Mouse (Mus musculus) megakaryocyte, embryonic 14.5 days (primary cell): ENCODE data around the gene Npdc1. TPM values are rescaled to one million over a fixed set of nuclear protein-coding genes. Genes with fewer than 3 reads are reported as not detected.
A peak's percentile ranks its signal among the peaks of the same experiment; 100 is the strongest.

ENCODE experiments used
- H3K27me3 ChIP-seq: replicated peaks from 2 replicates; pipeline ENCODE3; 2012; ENCODE audit warnings: inconsistent platforms
- H3K36me3 ChIP-seq: replicated peaks from 2 replicates; pipeline ENCODE3; 2012; ENCODE audit warnings: low read length, inconsistent platforms, mixed read lengths
- H3K4me1 ChIP-seq: 2 replicates; pipeline ENCODE4 v1.6.1; 2012; ENCODE audit warnings: inconsistent platforms
- H3K4me3 ChIP-seq: replicated peaks from 2 replicates; pipeline ENCODE3; 2012; ENCODE audit warnings: moderate library complexity, mild to moderate bottlenecking, inconsistent platforms
- H3K9me3 ChIP-seq: 2 replicates; pipeline ENCODE4 v1.6.1; 2012; ENCODE audit warnings: inconsistent platforms
- FLI1 ChIP-seq: IDR thresholded peaks from 2 replicates; pipeline ENCODE4 v1.6.1; 2012; ENCODE audit warnings: low read length, inconsistent platforms, mixed read lengths
- GATA1 ChIP-seq: IDR thresholded peaks from 3 replicates; pipeline ENCODE4 v1.6.1; 2012; ENCODE audit warnings: mixed read lengths, low read length, inconsistent platforms, borderline replicate concordance
- polyA plus RNA-seq: library from polyadenylated mRNA; stranded (reverse); fragments of >175 nt; gene quantifications from 2 replicates; pipeline ENCODE4 v1.2.3, GENCODE M21; 2012; ENCODE audit warnings: low replicate concordance; ENCODE audit not compliant: insufficient read depth

The Npdc1 gene
- polyA plus RNA-seq, 1 experiment = 3.9 TPM

- Histone ChIP-seq H3K27me3 (peaks cover 91% of the 10 kb centered on the region), H3K36me3 (no peaks in the 10 kb centered on the region), H3K4me1 (peaks cover 35% of the 10 kb centered on the region), H3K9me3 (no peaks in the 10 kb centered on the region), H3K4me3 (peak within 1 kb of the TSS; percentile 89)
- TF ChIP-seq GATA1 (no peak), FLI1 (no peak)
These were observed 3.2 kb upstream of the Npdc1 start, which contains the start of gene Entpd2 for GRCm38 (mm10) chr2:25395721-25396596. TSS of gene Entpd2 (plus strand) at chr2:25395874.

DNA sequence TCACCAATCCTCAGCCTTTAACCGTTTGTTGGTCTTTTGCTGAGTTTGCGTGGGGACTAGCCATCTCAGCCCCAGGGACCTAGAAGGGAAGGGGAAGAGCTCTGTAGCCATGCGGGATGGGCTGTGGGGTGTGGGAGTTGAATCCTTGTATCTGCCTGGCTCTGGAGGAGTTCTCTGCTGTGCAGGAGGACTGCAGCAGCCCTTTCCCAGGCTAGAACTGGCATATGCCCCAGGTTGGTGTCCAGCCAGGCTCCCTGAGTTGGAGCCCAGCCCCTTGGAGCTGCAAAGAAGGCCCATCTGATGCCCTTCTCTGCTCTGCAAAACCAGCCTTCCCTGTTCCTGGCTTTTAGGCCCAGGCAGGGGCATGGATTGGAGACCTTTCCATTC lies 2.6 kb upstream of the Npdc1 start:
- H3K36me3 ChIP-seq = no peaks in the 10 kb centered on the region
- peaks cover 36% of the 10 kb centered on the region for H3K4me1 ChIP-seq
- H3K4me3 ChIP-seq = no peak overlapping the region
- no peaks in the 10 kb centered on the region for H3K9me3 ChIP-seq
- TF ChIP-seq GATA1 (no peak), FLI1 (no peak)
- H3K27me3 ChIP-seq = peaks cover 93% of the 10 kb centered on the region

- no peaks in the 10 kb centered on the region for H3K36me3 ChIP-seq
These were observed 2.1 kb upstream of the Npdc1 start for GRCm38 (mm10) chr2:25397010-25397409.

DNA sequence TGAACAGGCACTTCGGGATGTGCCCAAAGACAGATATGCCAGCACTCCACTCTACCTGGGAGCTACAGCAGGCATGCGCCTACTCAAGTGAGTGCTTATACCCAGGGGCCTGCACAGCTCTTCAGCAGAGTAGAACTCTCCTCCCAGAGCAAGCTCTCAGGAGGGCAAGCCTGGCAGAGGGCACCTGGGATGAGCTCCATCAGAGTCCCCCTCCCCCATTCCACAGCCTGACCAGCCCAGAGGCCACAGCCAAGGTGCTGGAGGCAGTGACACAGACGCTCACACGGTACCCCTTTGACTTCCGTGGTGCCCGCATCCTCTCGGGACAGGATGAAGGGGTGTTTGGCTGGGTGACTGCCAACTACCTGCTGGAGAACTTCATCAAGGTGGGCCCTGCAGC lies 1.1 kb upstream of the Npdc1 start:
- H3K27me3 ChIP-seq = peaks cover 94% of the 10 kb centered on the region
- no peak overlapping the region for H3K4me3 ChIP-seq
- no peaks in the 10 kb centered on the region for H3K36me3 ChIP-seq
- no peaks in the 10 kb centered on the region for H3K9me3 ChIP-seq
- TF ChIP-seq FLI1 (no peak), GATA1 (no peak)
- peaks cover 46% of the 10 kb centered on the region for H3K4me1 ChIP-seq

More at GRCm38 (mm10) chr2:25397010-25397409, 2.1 kb upstream of the Npdc1 start:
- H3K4me1 ChIP-seq = peaks cover 36% of the 10 kb centered on the region
- TF ChIP-seq GATA1 = no peak
- TF ChIP-seq FLI1 = no peak
- H3K4me3 ChIP-seq = no peak overlapping the region
- peaks cover 93% of the 10 kb centered on the region for H3K27me3 ChIP-seq
- H3K9me3 ChIP-seq = no peaks in the 10 kb centered on the region

- Histone ChIP-seq H3K4me3 (no peak overlapping the region), H3K4me1 (peaks cover 38% of the 10 kb centered on the region), H3K27me3 (peaks cover 98% of the 10 kb centered on the region), H3K9me3 (no peaks in the 10 kb centered on the region), H3K36me3 (no peaks in the 10 kb centered on the region)
- TF ChIP-seq GATA1 (no peak), FLI1 (no peak)
These were observed 1.1 kb downstream of the Npdc1 start for GRCm38 (mm10) chr2:25400291-25400690.

DNA sequence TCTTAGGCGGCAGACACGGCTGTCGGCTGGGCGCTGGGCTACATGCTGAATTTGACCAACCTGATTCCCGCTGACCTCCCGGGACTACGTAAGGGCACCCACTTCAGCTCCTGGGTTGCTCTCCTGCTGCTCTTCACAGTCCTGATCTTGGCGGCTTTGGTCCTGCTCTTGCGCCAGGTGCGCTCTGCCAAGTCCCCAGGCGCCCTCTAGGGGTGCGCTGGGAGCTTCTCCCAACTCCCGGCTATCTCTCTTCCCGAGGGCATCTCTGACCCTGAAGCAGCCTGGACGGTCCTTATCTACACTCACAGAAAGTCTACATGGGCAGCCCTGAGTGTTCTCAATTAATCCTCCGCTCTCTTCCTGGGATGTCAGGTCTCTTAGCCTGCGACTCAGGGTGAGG lies 1.6 kb downstream of the Npdc1 start:
- TF ChIP-seq GATA1 (no peak), FLI1 (no peak)

DNA sequence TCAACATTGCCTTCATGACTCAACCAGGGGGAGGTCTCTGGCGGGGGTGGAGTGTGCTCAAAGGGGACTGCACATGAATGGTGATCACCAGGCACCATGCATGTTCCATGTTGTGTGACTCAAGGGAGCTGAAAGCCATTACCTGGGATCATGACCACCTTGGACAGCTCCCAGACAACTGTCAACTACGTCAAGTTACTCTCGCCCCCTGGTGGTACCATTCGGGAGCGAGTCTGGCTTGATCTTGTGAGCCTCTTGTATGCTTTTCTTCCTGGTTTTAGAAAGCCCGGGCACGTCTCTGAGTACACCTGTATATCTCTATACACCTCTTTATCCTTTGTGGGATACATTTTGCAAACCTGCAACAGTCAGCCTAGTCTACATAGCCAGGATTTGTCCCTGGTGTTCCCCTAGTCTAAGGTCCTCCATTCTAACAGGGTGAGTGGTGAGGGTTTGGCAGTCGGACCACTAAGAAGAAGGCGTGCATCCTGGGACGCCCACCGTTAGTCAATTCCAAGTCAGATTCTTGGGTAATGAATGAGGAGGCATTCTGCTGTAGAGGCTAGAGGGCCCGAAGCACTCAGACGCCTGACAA lies 3.3 kb downstream of the Npdc1 start:
- peaks cover 97% of the 10 kb centered on the region for H3K27me3 ChIP-seq
- TF ChIP-seq FLI1 (no peak), GATA1 (no peak)
- H3K4me1 ChIP-seq = peaks cover 21% of the 10 kb centered on the region
- no peaks in the 10 kb centered on the region for H3K36me3 ChIP-seq
- H3K4me3 ChIP-seq = peak overlapping the region; percentile 81
- no peaks in the 10 kb centered on the region for H3K9me3 ChIP-seq

More for the DNA sequence above, 1.6 kb downstream of the Npdc1 start:
- Histone ChIP-seq H3K4me3 (peak overlapping the region; percentile 69), H3K4me1 (peaks cover 34% of the 10 kb centered on the region), H3K36me3 (no peaks in the 10 kb centered on the region), H3K27me3 (peaks cover 98% of the 10 kb centered on the region), H3K9me3 (no peaks in the 10 kb centered on the region)

- H3K4me3 ChIP-seq = peak overlapping the region; percentile 81
- TF ChIP-seq FLI1 = no peak
- TF ChIP-seq GATA1 = no peak
- H3K36me3 ChIP-seq = no peaks in the 10 kb centered on the region
- no peaks in the 10 kb centered on the region for H3K9me3 ChIP-seq
- H3K4me1 ChIP-seq = peaks cover 21% of the 10 kb centered on the region
- H3K27me3 ChIP-seq = peaks cover 97% of the 10 kb centered on the region
These were observed 3.9 kb downstream of the Npdc1 start for GRCm38 (mm10) chr2:25402972-25403601.

DNA sequence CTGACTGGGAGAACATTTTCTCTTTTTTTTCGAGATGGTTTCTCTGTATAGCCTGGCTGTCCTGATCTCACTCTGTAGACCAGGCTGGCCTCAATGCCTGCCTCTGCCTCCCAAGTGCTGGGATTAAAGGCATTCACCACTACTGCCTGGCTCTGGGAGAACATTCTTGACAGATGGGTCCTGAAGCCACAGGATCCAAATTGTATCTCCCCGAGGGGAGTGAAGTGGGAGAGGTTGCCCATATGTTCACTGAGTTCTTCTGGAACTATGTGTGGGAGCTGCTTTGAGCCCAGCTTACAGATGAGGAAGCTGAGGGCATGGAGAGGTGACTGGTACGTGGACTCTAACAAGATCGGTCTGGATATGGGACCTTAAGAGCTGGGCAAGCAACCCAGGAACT lies 4.8 kb downstream of the Npdc1 start:
- Histone ChIP-seq H3K4me3 (no peak overlapping the region), H3K4me1 (peaks cover 21% of the 10 kb centered on the region), H3K9me3 (no peaks in the 10 kb centered on the region), H3K36me3 (no peaks in the 10 kb centered on the region), H3K27me3 (peaks cover 96% of the 10 kb centered on the region)
- TF ChIP-seq GATA1 = no peak
- TF ChIP-seq FLI1 = no peak
